In genomic region chr13:67214015-67214607, GRCm38 (mm10) we compare ENCODE assay signal across 13 mouse cellular contexts. TPM values are rescaled to one million over a fixed set of nuclear protein-coding genes. Genes with fewer than 3 reads are reported as not detected.
A peak's percentile ranks its signal among the peaks of the same experiment; 100 is the strongest.
DNase-seq lines count a peak whose midpoint lies in the region; ATAC-seq and TF ChIP-seq lines count a peak whose summit lies in the region.
"Had no signal": no experiment of that assay in that cellular context is flagged by ENCODE, and none has a peak within 500 bp of the region (broad histone marks: within the 10 kb centered on the region; RNA-seq: fewer than 3 reads in every experiment).

No protein-coding gene starts in this region.

- no peak for DNase-seq in layer of hippocampus, adult 2 months (ENCODE audit: low spot score in 2 of 2)
- DNase-seq in layer of hippocampus, postnatal 14 days (ENCODE audit: low spot score in 2 of 2): no peak
- peak; percentile 56 for DNase-seq in CD4-positive, CD25-positive, alpha-beta regulatory T cell, adult 2 months (ENCODE audit: low read depth, low spot score)
- no peak for DNase-seq in Patski (ENCODE audit: low read depth, low spot score)
- DNase-seq in naive thymus-derived CD4-positive, alpha-beta T cell, adult 2 months (ENCODE audit: low read depth): peak; percentile 50
- DNase-seq in right cerebral cortex, adult 2 months (ENCODE audit: low spot score in 2 of 2): no peak
- DNase-seq in layer of hippocampus, postnatal 25 days (ENCODE audit: extremely low spot score in 1 of 2, low spot score in 1 of 2): no peak
- DNase-seq: adrenal gland, postnatal 14 days; cerebellum, adult 9-10 months; heart, adult 18-20 months; liver, postnatal 0 days; right cerebral cortex, postnatal 25 days had no signal

- no peaks in the 10 kb centered on the region for H3K27me3 ChIP-seq in Patski

- no peak overlapping the region for H3K27ac ChIP-seq in layer of hippocampus, adult 2 months
- H3K27ac ChIP-seq: hindbrain, embryonic 10.5 days had no signal

- ATAC-seq in Patski: no peak
- ATAC-seq: liver, postnatal 0 days had no signal

- POLR2A ChIA-PET in Patski (lab: Charles Lee): no interaction called here

- peak; percentile 58 for TF ChIP-seq CTCF in layer of hippocampus, adult 2 months (conservative IDR thresholded peaks at IDR 0.05)
- TF ChIP-seq CTCF in Patski (IDR thresholded peaks at IDR 0.05): peak; percentile 28

- CTCF ChIA-PET in Patski (lab: Charles Lee): no interaction called here

- H3K4me3 ChIP-seq in layer of hippocampus, adult 2 months: no peak overlapping the region
- H3K4me3 ChIP-seq: hindbrain, embryonic 10.5 days had no signal

- in situ Hi-C loops in Patski (cut with MboI; ENCODE audit: low pct_unique_long_range_greater_than_20kb): no loop called here

RNA-seq across cellular contexts. Expression of gene Zfp455, which starts 19.8 kb away (rescaled TPM):
- total RNA-seq in layer of hippocampus, adult 2 months (2021): 1 to 10 TPM; 2.0 to 3.0 TPM
- 1 to 10 TPM; 2.8 TPM for total RNA-seq in layer of hippocampus, postnatal 14 days (2021)
- 1.6 TPM for polyA plus RNA-seq in Patski (2021)
- 1 to 10 TPM; 2.8 to 3.2 TPM for total RNA-seq in layer of hippocampus, postnatal 25 days (2021)

RNA-seq across cellular contexts. Expression of gene Rsl1, which starts 41.1 kb away (rescaled TPM):
- total RNA-seq in layer of hippocampus, adult 2 months (2021): 1 to 10 TPM; 4.1 to 6.7 TPM
- 1 to 10 TPM; 5.2 to 5.5 TPM for total RNA-seq in layer of hippocampus, postnatal 14 days (2021)
- 6.0 TPM for polyA plus RNA-seq in Patski (2021)
- total RNA-seq in layer of hippocampus, postnatal 25 days (2021): 1 to 10 TPM; 6.8 to 7.3 TPM

Comparison
In these comparisons a context has a peak if more than half of its experiments do, and no peak if none do; other contexts are left out.
1. DNase-seq: peak in CD4-positive, CD25-positive, alpha-beta regulatory T cell, adult 2 months (single experiment) and naive thymus-derived CD4-positive, alpha-beta T cell, adult 2 months (single experiment); none in layer of hippocampus, adult 2 months (0 of 2), layer of hippocampus, postnatal 14 days (0 of 2), Patski (single experiment), right cerebral cortex, adult 2 months (0 of 2) and layer of hippocampus, postnatal 25 days (0 of 2).